Mouse (Mus musculus): ENCODE measurements around the gene Gm21094. TPM values are rescaled to one million over a fixed set of nuclear protein-coding genes. Genes with fewer than 3 reads are reported as not detected.

Gene Gm21094
- polyA plus RNA-seq (2017; shearing (Covaris generic)), result not detected

DNA sequence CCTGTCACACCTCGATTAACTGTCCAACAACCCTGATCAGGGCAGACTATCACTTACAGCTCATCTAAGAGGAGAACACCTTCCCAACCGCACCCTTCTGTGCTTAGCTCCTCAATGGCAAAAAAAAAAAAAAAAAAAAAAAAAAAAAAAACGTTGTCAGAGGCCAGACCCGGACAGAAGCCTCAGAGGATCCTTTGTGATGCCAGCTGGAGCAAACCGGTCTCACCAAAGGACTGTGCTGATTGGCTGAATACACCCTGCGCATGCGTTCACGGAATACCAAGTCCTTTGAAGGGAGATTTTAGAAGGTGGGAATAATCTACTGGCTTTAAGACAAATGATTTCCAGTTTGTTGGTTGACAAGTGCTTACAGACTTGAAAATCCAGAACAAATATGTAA, at the start of gene Gm21094:
Gene Gm21094, minus strand, starts transcription at position 101 of the 400 bp plus-strand sequence.

Data from CD4-positive, CD25-positive, alpha-beta regulatory T cell (primary cell).